Mouse (Mus musculus) layer of hippocampus, adult 9-10 months (tissue): ENCODE data around the gene Dnmt3c.
A peak's percentile ranks its signal among the peaks of the same experiment; 100 is the strongest.
"Not testable (repeated sequence)": the region's sequence is repeated elsewhere in the genome, so short reads cannot be mapped to it uniquely, and the experiment has no call there.

Experiments
- DNase-seq: peaks from one replicate; pipeline ENCODE4 v3.0.0; 2022; ENCODE audit warnings: low spot score

Gene Dnmt3c

DNA sequence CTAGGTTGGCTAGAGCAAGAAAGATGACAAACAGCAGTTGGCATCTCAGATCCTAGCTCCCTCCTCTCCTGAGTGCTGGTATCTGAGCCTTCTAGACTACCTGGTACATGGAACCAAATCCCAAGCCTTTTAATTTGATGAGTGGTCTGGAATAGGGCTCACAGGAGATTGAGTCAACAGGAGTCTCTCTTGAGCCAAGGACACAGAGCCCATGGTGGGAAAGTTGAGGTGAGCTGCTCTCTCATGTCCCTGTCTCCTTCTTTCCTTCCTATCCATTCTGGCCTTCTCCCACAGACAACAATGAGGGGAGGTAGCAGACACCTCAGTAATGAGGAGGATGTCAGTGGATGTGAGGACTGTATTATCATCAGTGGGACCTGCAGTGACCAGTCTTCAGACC is at the start of gene Dnmt3c:
Gene Dnmt3c (plus strand): TSS at position 301 of the 400 bp plus-strand sequence.
- DNase-seq: no peak

DNA sequence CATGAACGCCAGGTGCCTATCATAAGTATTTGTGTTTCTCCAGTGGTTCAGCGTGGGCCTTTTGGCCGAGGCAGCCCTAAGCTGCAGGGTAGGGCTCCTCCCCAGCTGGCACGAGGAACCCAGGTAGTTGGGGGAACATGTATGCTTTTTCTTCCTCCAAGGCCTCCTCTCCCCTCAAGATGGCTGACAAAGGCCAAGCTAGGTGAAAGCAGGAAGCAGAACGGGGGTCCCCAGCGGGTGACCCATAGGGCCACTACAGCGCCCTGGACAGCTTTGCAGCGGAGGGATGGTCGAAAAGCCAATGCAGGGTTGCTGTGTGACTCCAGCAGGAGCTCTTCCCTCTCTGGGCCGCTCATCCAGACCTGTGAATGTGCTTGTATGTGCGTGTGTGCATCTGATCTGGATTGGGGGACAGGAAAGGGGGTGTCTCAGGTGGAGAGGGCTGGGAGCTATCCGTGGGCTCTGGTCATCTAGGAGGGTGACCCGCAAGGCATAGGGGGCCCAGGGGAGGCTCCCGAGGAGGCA is 47.6 kb upstream of the Dnmt3c start:
- no peak for DNase-seq

DNA sequence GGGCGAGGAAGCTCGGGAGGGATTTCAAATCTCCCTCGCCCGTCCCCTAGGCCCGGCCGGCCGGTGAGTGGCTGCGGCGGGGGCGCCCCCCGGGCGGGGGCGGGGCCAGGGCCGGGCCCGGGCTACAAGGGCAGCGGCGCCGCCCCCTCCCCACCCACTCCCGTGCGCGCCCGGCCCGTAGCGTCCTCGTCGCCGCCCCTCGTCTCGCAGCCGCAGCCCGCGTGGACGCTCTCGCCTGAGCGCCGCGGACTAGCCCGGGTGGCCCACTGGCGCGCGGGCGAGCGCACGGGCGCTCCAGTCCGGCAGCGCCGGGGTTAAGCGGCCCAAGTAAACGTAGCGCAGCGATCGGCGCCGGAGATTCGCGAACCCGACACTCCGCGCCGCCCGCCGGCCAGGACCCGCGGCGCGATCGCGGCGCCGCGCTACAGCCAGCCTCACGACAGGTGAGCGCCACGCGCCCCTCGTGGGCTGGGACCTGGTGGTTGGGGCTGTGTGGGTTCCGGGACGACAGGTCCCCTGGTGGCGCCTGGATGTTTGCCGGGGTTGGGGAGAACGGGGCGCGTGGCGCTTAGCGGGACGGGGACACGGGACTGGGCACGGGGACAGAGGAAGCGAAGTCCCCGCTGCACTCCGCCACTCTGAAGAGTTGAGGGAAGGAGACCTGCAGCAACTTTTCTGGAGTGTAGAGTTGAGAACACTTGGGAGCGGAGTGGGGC is 47.0 kb upstream of the Dnmt3c start, which contains the start of gene Dnmt3b:
Gene Dnmt3b (plus strand): TSS at position 153 of the 716 bp plus-strand sequence.
- DNase-seq: no peak

DNA sequence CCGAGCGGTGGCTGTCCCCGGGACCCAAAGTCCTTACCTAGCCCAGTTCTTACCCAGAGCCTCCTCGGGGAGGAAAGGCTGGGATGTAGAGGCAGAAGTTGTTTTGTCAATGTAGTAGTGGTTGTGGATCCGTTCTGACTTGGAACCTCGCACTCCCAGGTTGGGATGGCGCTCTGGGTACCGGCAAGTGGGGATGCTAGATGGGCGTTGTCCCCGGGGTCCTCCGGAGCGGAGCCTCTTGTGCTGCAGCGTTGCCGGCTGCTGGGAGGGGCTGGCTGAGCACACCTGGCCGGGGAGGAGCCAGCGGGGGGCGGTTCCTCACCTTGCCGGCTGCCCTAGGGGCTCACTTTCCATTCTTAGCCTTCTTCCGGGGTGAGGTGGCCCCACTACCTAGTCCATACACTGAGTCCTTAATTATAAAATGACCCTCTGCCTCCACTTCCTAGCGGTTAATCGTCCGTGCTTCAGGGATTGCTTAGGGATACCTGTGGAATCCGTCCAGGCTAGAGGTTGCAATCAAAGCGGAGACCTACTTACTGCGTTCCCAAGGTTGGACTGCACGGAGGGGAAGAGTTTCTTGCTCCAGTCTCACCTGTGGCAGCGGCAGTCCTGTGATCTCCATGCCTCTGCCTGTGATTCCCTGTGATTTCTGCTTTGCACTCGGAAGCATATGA is 46.3 kb upstream of the Dnmt3c start:
- DNase-seq: no peak

DNA sequence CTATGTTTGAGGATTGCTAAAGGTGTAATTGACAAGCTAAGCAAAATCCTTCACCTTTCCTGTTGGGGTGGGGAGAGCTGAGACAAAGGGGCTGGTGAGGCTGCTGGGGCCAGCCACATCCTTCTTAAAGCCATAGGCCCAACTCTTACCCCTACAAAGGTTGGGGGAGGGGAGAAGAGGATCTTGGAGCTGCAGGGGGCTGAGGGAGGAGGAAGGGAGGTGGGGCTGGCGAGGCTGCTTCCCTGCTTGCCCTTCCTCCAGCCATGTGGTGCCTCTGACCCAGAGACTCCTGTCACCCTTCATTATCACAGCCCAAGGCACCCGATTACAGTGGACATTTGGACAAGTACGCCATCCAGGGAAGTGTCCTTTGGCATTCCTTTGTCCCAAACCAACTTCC is 44.8 kb upstream of the Dnmt3c start:
- no peak for DNase-seq

DNA sequence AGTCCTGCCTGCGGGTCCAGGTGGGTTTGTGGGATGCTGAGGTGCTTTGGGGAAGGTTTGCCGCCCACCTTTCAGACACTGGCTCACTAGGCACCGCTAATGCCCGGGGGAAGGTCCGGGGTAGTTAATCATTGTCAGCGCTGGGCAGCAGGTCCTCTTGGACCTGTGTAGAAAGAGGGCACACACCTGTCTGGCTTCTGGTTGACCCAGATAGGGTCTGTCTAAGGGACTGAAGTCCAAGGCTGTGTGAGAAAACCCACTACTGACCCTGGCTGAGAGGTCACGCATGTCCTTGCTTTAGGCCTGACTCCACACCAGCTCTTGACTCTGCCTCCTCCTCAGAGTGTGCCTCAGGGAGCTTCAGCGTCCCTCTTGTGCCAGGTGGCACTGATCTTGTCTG is 38.8 kb upstream of the Dnmt3c start:
- not testable (repeated sequence) for DNase-seq

DNA sequence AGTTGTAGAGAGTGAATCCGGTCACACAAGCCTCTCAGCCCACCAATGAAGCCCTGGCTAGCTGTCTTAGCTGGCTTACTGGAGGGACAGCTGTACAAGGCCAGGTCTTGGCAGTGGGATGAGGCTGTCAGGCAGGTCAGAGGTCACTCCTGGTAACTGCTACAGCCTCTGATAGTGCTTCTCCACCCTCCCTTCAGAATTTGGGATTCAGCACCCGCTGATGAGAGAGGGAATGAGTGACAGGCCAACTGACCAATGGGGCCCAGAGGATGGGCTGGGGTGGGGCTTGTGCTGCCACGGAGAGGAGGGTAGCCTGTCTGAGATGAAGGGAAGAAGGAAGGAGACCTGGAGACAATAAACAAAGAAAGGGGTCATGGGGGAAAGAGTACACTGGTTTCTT is 35.8 kb upstream of the Dnmt3c start:
- no peak for DNase-seq

DNA sequence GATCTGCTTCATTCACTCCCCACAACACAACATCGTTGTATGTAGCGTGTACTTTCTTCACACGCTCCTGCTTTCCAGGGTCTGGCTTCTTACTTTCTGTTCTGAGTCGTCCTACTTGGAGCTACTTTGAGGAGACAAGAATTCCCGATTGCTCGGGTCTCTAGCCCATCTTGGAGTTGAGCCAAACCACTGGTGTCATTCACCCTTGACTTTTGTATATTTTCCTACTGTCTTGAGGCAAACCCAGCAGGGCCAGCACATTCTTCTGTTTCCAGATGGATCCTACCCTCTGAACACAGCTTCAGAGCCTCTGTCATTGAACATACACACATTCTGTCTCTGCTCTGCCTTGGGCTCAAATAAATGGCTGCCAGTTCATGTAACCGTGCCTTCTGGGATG is 31.1 kb upstream of the Dnmt3c start:
- no peak for DNase-seq

DNA sequence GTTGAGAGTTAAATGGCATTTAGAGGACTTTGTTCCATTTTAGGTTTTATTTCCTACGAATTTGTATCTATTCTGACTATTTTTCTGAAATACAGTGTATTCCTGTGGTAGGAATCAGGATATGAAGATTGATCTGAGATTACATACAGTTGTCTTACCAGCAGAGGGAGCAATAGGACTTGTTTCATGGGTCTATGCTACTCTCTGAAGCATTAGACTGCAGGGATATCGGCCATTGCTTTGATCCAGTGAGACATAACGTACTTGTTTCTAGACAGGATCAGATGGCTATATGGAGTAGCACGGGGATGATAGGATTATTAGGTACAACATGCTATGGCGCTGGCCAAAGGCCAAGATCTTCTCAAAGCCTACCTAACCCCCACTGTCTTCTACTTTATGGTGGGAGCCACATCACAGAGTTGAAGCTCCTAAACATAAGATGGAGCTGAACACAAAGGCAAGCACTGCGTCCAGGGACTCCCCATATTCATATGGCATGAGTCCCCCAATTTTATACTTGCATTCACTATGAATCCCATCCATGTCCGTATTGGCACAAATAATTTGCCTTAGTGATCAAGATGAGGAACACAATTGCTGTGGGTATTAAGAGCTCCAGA is 27.6 kb upstream of the Dnmt3c start:
- DNase-seq: peak; percentile 72

DNA sequence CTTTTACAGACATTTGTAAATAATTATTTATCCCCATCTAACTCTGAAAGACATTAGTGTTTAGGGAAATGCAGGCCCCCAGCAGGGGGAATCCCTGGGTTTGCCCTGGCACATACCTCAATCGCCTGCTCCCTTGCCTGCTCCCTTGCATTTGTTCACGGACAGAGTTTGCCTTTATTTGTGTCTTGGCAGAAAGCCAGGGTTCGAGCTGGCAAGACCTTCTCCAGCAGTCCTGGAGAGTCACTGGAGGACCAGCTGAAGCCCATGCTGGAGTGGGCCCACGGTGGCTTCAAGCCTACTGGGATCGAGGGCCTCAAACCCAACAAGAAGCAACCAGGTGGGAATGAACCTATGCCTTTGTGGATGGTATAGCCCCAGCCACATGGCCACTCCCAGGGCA is 26.3 kb upstream of the Dnmt3c start:
- DNase-seq: no peak

DNA sequence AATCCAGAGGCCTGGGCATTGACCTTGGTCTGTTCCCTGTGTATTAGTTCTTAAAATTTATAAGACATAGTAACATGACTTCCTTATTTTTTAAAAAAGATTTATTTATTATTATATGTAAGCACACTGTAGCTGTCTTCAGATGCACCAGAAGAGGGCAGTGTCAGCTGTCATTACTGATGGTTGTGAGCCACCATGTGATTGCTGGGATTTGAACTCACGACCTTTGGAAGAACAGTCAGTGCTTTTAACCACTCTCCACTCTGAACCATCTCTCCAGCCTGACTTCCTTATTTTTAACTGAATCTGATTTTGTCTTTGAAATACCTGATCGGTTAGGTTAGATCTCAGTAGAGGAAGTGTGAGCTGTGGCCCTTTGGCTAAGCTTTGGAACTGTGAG is 23.8 kb upstream of the Dnmt3c start:
- DNase-seq: no peak

DNA sequence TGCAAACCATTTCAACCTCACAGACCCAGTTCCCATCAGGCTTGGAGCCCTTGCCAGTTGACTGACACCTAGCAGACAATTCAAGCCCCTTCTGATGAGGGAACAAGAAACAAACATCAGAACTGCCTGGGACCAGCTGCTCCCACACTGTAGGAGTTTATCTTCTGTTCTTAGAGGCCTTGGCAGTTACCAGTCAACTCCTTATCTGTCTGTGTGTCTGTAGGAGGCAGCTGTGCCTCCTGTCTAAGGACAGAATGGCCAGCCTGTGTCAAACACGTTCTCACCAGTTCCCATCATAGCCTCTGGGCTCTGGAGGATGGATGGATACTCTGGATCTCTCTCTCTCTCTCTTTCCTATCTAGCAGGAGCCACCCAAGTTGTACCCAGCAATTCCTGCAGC is 21.1 kb upstream of the Dnmt3c start:
- DNase-seq: not testable (repeated sequence)

DNA sequence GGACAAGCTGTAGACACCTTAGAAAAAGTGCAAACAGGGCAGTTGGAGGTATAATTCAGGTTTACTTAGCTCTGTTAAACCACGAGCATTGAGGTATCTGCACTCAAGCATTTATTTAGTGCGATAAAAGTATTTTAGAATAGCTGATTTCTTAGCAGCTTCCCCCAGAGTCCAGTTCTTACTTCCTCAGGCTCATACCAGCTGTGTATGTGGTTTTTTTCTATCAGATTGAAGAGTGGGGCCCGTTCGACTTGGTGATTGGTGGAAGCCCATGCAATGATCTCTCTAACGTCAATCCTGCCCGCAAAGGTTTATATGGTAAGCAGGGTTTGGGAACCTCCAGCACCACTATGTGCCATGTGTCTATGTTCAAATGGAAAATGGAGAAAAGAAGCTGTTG is 19.5 kb upstream of the Dnmt3c start:
- no peak for DNase-seq

DNA sequence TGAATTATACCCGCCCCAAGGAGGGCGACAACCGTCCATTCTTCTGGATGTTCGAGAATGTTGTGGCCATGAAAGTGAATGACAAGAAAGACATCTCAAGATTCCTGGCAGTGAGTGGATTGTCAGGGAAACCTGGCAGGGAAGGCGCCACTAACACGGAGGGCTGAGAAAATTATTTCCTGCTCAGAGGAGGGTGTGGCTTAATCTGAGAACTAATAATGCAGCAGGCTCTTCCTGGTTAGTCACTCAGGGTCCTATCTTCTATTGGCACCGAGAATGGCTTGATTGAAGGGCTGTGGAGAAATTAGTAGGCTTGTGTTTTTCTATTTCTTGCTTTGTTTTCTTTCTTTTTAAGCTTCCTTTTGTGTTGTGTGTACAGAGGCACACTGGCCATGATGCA is 18.9 kb upstream of the Dnmt3c start:
- no peak for DNase-seq

DNA sequence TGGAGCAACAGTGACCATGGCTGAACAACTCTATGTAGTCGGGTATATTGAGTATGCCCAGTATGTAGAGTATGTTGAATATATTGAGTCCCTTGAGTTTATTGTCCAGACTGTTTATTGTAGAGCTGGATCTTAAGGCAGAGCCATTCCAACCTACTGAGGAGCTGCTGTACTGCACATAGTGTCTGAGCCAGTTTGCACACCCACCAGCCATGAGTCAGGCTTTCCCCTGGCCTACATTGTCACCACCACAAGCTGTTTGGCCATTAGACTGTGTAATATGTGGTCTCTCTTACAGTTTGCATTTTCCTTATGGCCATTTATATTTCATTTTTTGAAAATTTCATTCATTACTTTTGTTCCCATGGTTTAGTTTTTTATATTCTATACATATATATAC is 16.5 kb upstream of the Dnmt3c start:
- DNase-seq: no peak

DNA sequence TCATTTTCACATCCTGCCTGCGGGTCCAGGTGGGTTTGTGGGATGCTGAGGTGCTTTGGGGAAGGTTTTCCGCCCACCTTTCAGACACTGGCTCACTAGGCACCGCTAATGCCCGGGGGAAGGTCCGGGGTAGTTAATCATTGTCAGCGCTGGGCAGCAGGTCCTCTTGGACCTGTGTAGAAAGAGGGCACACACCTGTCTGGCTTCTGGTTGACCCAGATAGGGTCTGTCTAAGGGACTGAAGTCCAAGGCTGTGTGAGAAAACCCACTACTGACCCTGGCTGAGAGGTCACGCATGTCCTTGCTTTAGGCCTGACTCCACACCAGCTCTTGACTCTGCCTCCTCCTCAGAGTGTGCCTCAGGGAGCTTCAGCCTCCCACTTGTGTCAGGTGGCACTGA is 3.0 kb upstream of the Dnmt3c start:
- DNase-seq: not testable (repeated sequence)

DNA sequence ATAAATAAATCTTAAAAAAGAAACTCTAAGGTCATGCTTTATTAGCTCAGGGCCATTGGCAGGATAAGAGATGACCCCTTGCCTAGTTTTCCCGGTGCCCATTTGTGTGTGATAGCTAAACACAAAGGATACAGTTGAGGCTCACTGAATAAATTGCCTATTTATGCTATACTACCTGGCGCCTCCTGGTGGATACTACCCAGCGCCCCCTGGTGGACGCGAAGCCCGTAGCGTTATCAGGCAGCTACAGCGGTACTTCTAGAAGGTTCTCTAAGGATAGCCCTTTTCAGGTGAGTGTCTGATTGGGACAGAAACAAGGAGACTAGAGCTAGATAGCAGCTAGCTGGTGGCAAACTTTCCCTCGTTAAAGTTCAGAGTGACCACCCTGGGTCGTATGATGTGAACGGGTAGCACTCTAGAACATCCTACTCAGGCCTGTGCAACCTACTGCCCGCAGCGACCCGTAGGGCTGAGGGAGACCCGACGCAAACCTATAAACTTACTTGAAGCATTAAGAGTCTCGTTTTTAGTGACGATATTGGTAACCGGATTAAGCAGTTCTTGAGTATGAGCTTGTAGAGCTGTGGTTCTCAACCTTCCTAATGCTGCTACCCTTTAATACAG is 1.9 kb upstream of the Dnmt3c start:
- DNase-seq: no peak

DNA sequence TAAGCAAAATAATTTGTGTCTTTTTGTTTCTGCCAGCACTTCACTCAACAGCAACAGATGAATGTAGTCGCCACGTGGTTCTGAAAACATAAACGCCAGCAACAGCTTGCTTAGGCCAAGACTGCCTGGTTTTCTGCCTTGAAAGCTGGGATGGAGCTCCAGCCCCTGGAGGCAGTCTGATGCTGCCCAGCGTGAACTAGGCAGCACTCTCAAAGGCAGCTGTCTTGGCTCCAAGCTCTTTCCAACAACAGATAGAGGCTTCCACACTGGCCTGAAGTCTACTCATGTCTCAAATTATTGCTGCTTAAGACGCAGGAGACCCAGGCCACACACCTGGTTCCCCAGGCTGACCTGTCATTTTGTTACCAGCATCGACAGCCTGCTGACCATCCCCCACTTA is 6.9 kb downstream of the Dnmt3c start:
- no peak for DNase-seq

DNA sequence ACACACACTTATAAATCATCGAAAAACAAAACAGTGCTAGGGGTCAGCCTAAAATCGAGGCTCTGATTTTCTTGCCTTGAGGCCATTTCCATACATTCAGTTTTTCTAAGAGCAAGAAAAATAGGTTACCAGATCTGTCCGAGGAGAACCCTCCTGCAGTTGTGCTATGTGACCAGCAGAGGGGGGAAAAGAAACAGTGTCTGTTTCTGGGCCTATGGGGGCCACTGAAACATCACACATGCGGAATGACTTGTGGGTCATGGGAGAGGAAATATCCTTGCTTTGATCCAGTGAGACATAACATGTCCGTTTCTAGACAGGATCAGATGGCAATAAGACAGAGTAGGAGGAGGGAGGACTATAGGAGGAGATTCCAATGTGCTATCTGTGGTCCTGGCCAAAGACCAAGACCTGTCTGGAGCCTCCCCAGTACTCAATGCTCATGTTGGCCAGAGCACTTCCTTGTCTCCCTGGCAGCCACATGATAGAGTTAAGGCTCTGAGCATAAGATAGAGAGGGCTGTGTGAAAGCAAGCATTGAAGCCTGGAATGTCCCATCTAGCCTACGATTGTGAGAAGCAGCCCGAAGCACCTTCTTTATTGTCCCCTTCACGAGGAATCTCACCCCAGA is 14.4 kb downstream of the Dnmt3c start:
- no peak for DNase-seq

DNA sequence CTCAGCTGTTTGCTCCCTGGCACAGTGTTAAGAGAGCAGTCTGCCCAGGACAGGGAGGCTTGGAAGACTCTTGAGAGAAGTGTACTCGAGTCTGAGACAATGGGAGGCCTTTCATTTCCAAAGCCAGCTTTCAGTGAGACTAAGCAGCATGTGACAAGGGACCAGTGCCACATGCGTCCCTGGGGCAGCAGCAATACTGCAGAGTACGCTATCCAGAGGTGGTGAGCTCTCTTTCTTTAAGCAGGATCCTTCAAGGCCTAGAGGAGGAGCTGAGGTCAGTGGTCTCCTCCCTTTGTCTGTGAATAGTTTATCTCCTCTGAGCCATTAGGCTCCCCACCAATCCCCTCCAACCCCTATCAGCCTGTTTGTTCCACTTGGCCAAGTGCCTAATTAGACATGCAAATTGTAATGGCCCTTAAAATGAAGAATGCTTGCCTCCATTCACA is 16.2 kb downstream of the Dnmt3c start:
- DNase-seq: peak; percentile 24

DNA sequence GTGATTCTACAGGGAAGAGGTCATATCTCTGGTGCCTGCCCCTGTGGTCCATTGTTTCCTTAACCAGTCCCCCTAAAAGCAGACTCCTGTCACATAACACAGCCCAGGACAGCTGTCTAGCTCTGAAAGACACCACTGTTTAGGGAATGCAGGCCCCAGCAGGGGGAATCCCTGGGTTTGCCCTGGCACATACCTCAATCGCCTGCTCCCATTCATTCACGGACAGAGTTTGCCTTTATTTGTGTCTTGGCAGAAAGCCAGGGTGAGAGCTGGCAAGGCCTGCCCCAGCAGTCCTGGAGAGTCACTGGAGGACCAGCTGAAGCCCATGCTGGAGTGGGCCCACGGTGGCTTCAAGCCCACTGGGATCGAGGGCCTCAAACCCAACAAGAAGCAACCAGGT is 16.8 kb downstream of the Dnmt3c start:
- peak; percentile 65 for DNase-seq

DNA sequence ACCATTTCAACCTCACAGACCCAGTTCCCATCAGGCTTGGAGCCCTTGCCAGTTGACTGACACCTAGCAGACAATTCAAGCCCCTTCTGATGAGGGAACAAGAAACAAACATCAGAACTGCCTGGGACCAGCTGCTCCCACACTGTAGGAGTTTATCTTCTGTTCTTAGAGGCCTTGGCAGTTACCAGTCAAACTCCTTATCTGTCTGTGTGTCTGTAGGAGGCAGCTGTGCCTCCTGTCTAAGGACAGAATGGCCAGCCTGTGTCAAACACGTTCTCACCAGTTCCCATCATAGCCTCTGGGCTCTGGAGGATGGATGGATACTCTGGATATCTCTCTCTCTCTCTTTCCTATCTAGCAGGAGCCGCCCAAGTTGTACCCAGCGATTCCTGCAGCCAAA is 21.4 kb downstream of the Dnmt3c start:
- DNase-seq: not testable (repeated sequence)
